Mouse (Mus musculus) embryo, embryonic 11 days (tissue): ENCODE results near the gene Mtcp1.

Source experiments
- DNase-seq: peaks from one replicate; pipeline ENCODE4 v3.0.0-alpha.2; 2015

The Mtcp1 gene

GRCm38 (mm10) chrX:75415936-75416785 lies at the start of gene Mtcp1, which contains the start of the genes Cmc4 and Brcc3:
Gene Mtcp1, minus strand, starts transcription at chrX:75416588.
Gene Cmc4, minus strand, starts transcription at chrX:75416584.
Gene Brcc3, plus strand, starts transcription at chrX:75416628.
- DNase-seq: peak; percentile 94

DNA sequence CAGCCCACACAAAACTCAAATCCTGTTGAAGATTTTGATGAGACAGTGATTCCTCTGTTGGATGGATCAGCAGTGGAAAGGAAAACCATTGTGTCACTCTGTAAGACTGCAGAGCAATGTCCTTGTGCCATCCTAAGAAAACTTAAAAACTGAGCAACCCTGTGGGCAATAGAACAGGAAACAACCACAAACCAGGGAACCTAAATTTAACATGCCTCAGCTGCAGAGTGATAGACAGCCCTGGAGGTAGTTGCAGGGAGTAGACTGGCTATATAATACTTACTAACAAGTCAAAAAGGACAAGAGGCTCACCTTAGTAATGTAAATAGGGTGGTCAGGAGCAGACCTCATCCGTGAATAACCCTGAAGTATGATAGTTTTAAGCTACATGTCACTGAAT lies 38.2 kb upstream of the Mtcp1 start:
- no peak for DNase-seq

DNA sequence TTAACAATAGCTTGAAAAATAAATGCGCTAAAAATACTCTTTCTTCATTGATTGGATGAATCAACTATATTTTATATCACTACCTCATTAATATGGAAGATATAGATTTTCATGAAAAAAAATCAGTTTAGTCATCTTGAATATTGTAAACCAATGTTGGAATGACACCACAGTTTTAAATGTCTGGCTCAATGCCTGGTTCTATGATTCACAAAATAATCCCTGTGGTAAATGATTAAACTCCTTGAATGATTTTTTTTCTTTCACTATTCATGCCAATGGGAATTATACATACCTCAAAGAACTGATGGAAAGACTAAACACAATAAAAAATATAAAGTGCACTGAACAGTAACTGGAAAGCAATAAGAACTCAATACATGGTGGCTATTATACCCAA lies 6.7 kb downstream of the Mtcp1 start:
- DNase-seq: no peak

DNA sequence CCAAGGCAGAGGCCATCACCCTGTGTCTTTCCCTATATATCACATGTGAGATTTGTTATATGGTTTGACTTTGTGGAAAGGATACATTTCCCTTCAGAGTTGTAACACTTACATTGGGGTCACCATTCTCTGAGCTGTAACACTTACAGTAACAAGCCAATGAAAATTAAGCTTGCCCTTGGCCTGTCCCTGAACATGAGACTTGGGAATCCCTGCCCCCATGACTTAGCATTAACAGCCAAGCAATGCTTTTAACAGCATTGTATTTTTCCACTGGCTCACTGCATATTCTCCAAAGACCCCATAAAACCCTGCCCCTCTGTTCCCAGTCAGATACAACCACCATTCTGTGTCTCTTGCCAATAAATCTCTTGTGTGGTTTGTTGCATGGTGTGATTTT lies 13.0 kb downstream of the Mtcp1 start:
- no peak for DNase-seq

GRCm38 (mm10) chrX:75402668-75403067 lies 13.7 kb downstream of the Mtcp1 start:
- no peak for DNase-seq

- DNase-seq: no peak
Observed at GRCm38 (mm10) chrX:75399471-75399870, 16.9 kb downstream of the Mtcp1 start.

GRCm38 (mm10) chrX:75382195-75382771 lies 34.1 kb downstream of the Mtcp1 start, which contains the start of the genes Fundc2 and F8:
Gene Fundc2, plus strand, starts transcription at chrX:75382399.
Gene F8, minus strand, starts transcription at chrX:75382615.
- peak; percentile 83 for DNase-seq

- peak; percentile 5 for DNase-seq
Observed at GRCm38 (mm10) chrX:75381699-75382098, 34.7 kb downstream of the Mtcp1 start.

DNA sequence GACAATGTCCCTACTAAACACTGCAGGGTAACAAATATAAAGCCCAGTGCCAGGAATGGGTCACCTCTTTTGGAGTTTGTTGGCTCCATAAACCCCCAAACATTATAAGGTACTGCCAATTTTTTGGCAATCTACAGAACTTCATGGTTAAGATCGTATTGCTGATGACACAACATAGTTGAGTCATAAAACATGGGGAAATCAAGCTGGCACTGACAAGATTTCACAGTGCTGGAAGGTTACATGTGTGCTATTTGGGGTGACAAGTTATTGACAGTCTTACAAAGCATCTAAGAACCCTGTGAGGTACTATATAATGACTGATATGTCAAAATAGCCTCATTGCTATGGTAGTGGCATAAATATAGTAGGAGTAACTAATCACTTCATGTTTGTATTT lies 35.2 kb downstream of the Mtcp1 start:
- DNase-seq: no peak

GRCm38 (mm10) chrX:75376815-75377214 lies 39.6 kb downstream of the Mtcp1 start:
- DNase-seq: no peak

- no peak for DNase-seq
Observed at GRCm38 (mm10) chrX:75372666-75373425, 43.5 kb downstream of the Mtcp1 start.

GRCm38 (mm10) chrX:75370197-75370596 lies 46.2 kb downstream of the Mtcp1 start:
- no peak for DNase-seq
